Mouse (Mus musculus): ENCODE data around the gene Eps8l3.
"Not testable (repeated sequence)": the region's sequence is repeated elsewhere in the genome, so short reads cannot be mapped to it uniquely, and the experiment has no call there.

Gene Eps8l3

DNA sequence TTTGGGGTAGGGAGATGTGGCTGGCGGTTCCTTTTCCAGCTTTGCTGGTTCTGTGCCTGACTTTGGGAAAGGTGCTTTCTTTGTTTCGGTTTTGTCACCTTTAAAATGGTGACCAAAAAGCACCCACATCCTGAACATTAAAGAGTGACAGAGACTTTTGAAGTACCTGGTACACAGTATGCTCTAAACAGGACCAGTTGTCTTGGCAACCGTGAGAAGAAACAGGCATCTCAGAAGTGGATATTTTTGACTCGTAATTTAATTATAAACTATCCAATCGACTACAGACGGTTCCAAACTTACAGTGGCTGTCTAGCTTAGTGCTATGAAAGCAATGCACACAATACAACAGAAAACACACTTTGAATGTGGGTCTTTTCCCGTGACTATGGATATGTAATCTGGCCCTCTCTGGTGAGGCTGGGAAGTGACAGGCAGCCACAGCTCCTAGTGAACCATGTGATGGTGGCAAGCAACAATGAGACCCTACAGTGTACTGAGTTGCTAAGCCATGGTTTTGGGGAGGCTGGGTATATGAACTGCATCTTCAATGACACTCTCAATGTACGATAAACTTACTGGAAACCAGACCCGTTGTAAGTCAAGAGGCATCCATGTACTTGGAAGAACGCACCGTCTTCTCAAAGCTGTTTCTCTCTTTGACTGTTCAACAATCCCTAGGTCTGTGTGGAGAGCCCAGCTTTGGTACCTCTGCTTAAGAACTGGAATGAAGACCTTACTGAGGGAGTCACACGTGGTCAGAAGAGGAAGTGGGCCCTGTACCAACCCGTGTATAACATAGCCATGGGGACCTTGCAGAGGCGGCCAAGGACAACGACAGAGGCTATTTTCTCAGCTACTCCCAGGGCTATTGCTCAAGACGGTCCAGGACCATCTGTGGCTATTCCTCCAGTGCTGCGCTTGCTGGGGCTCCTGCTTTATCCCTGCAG, 23.5 kb upstream of the Eps8l3 start:
- peak; percentile 64 for DNase-seq (ENCODE audit: low read depth)

DNA sequence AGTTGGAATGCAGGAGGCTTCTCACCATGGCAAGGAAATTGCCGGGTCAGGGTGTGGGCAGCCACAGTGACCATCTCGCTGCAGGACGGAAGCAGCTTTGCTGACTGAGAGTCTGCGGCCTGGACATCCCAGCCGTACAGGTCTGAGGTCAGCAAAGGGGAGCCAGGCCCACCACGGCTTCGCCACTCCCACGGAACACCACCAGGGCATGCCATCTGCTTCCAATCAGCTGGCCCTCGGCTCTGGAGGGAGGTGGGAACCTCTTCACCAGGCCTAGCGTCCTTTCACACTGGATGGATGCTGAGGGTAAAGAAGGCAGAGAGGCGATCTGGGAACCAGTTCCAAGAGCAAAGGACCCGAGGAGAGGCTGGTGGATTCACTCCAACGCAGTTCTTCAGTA, 21.7 kb upstream of the Eps8l3 start:
- no peak for DNase-seq (ENCODE audit: low read depth)

DNA sequence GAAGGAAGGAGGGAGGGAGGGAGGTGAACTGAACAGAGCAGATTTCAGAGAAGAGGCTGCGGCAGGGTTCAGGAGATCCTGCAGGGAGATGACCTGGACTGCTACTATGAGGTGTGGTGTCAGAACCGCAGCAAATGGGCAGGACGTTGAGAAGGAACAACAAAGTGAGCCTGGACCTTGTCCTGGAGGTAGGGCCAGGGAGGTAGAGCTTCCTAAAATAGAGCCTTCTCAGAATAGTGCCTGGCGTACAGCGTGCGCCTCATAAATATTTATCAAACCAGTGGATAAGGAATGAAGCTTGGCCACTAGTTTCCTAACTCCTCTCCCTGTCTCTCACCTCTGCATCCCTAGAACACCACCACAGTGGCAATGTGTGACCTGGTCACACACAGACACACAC, 19.4 kb upstream of the Eps8l3 start:
- DNase-seq (ENCODE audit: low read depth), result no peak

DNA sequence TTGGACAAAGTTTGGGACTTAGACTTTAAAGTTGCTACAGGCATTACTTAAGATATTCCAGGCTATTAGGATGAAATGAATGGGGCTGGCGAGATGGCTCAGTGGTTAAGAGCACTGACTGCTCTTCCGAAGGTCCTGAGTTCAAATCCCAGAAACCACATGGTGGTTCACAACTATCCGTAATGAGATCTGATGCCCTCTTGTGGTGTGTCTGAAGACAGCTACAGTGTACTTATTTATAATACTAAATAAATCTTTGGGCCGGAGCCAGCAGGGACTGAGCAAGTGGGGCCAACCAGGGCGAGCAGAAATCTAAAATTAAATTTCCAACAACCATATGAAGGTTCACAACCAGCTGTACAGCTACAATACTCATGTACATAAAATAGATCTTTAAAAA, 15.5 kb upstream of the Eps8l3 start:
- DNase-seq (ENCODE audit: low read depth), result not testable (repeated sequence)

DNA sequence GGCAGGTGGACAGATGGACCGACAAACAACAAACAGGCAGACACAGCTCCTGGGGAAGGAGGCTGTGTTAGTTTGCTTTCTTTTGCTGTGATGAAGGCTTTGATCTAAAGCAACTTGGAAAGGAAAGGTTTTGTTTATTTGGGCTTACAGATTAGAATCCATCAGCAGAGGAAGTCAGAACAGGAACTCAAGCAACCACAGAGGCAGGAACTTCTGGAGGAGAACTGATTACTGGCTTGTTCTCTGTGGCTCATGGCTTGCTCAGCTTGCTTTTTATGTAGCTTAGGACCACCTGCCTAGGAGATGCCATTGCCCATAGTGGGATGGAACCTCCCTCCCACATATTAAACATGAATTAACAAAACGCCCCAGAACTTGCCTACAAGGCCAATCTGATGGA, 14.6 kb upstream of the Eps8l3 start:
- DNase-seq (ENCODE audit: low read depth), result no peak

DNA sequence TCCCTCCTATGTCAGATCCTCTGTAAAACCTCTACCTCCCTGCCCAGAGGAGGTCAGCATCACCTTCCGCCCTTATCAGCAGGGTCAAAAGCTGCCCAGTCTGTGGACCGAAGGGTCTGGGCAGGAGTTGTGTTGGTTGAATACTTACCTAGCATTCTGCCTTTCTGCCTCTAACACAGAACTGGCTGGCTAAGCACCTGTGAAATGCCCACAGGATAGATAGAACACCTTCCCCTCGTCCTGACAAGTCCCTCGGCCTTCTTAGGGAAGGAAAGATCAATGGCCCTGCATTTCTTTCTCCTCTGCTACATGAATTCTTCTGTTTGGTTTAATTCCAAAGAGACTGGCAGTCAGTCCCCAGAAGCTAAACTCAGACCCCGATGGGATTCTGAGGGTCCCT, 13.6 kb upstream of the Eps8l3 start:
- DNase-seq (ENCODE audit: low read depth), result no peak

DNA sequence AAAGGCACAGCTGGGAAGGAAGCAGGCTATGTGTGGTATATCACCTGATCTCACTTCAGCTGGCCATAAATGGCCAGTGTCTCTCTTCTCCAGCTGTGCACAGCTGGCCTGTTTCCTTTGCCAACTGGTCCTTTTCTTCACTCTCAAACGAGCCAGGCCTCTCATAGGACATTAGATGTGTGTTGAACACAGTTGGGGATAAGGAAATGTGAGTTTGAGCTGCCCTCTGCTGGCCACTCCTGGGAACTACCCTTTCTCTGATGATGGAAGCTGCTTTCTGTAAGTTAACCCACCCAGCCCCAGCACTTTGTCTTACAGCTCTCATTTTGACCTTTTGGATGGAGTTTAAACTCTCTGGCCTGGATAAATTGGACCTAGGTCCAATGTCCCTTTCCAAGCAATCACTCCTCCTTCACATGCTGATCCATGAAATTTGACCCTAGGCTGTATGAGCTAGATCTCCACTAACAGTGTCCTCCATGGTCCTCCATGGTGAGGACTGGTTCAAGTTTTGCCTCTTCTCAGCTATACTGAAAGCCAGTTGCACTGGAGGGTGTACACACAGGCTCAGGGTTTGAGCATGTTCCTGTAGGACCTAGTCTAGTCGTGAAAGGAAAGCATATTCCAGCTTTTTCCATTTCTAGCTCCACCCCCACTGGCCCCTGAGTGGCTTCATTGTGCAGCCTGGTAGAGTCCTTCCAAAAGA, 13.0 kb upstream of the Eps8l3 start:
- peak; percentile 87 for DNase-seq (ENCODE audit: low read depth)

DNA sequence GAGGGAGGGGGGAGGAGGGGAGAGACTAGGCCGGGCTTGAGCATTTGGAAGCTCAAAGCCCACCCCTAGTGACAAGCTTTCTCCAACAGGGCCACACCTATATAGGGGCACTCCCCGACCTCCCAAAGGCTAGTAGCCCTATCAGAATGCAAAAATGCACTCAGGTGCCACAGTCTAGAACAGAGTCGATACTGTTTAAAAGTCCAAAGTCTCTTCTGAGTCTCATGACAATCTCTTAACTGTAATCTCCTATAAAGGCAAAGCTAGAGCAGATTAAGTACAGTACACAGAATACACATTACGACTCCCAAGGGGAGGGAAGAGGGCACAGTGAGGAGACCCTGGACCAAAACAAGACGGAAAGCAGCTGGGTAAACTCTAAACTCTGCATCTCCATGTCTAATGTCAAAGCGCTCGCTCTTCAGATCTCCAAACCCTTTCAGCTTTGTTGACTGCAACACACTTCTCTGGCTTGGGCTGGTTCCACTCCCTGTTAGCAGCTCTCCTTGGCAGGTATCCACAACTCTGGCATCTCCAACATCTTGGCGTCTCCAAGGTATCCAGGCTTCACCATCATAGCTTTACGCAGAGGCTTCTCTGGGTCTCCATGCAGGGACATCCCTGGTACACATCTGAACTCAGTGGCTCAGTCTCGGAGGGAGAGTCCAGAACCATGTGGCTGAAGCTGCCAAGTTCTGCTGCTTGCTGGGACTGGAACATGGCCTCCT, 11.5 kb upstream of the Eps8l3 start:
- no peak for DNase-seq (ENCODE audit: low read depth)

DNA sequence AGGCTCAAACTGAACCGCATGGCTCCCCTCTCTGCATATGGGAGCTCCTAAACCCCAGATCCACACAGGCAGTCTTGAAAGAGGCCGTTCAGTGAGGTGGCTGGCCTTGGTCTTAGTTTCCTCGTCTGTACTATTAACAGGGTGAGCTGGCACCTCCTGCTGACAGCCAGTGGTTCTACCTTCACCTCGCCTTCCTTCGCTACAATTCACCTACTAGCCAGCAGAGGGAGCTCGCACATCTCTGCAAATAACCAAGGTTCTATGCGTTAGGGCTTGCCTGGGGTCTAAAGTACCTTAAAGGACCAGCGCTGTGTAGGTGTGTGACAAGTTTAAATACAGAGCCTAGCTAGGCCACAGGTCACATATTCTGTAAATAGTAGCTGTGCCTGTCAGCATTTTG, 9.9 kb upstream of the Eps8l3 start:
- peak; percentile 89 for DNase-seq (ENCODE audit: low read depth)

DNA sequence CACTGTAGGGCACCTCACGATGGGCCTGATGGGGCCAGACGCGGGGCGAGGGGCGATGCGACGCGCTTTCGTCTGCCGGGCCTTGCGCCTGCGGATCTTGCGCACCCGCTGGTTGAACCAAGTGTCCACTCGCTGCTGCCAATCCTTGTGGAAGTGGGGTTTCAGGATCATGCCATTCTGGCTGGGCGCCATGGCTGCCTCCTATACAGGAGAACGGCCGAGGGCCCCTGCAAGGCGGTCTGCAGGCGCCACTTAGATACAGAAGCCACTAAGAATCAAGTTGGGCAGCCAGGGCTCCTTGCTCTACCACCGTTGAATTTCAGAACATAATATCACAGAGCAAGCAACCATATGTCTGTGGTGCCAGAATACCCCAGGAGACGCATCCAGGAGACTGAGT, 8.6 kb upstream of the Eps8l3 start:
- DNase-seq (ENCODE audit: low read depth), result no peak

DNA sequence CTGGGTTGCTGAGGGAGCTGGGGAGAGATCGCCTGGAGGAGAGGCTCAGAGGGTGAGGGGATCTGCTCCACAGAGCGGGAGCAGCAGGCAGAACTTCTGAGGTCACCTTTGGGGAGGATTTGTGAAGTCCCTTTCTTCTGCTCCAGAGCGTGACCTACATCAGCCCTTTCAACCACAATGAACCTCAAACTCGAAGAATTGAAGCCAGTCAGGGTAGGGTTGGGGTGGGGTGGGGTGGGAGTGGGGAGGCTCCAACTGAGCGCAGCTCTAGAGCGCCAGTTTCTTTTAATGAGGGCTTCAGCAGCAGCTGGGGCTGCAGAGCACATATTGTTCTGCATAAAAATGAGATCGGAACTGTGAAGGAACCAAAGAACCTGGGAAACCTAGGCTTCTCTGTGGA, 7.9 kb upstream of the Eps8l3 start:
- DNase-seq (ENCODE audit: low read depth), result no peak

DNA sequence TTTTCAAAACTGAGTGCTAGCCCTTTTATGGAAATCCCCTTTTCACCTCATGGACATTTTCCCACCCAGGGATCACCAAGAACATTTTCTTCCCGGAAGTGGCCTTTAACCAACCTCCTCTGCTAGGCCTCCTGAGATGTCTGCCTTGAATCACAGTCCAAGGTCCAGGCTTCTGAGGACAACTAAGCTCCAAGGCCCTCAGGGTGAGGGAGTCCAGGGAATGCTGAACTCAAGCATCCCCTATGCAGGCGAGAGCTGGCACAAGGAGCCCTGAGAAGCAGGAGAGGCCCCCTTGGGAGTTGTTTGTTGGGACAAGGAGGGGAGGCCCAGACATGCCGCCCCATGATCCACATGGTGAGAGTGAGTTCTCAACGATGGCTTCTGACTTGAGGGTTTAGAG, 7.1 kb upstream of the Eps8l3 start:
- DNase-seq (ENCODE audit: low read depth), result no peak

DNA sequence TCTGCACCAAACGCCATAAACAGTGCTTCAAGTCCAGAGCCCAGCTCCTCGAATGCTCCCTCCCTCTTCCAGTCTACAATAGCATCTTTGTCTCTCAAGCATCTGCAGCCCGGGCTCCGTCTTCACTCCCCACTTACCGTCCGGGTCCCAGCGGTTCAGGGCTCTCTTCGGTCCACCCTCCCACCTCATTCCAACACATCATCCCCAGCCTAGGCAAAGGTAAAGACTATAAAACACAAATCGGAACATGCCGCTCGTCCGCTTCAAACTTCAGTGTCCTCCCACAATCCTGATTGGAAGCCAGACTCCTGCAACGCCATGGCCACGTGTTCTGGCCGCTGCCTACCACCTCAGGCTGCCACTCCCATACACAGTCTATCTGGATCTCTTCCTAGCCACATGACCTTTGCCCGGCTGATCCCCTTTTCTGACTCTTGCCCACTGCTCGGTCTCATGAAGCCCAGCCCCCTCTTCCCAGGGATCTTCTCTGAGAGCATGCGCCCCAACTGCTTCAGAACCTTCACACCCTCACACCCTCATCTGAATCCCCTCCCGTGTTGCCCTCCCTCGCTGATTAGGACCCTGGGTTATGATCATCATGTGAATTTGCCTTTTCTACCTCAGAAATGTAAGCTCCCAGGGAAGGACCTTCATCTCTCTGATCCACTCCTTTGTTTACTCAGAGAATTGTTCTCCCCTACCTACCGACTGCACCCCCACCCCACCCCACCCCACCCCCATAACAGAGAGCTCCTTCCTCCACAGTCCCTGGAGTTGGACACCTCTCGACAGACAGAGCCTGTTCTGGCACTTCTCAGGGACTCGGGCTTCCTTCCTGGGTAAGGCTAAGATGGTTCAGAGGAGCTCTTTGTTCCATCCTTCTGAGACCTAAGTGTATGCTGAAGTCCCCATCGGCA, 3.4 kb upstream of the Eps8l3 start:
- DNase-seq (ENCODE audit: low read depth), result no peak

DNA sequence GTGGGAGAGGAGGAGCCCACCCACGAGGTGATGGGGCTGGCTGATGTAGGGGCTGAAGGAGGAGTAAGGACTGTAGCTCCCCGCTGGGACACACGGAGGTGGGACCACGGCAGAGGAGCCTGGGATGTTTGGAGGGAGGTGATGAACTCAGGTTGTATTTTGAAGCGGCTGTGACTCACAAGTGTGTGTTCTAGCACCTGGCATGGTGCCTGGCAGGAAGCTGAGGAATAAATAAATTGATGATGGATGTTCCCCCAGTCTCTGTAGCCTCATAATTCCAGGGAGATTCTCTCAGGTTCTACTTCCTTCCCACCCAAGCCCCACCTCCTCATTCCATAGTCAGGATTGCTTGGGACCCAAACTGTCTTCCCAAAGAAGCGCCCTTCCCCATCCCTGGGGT, 1.8 kb upstream of the Eps8l3 start:
- no peak for DNase-seq (ENCODE audit: low read depth)

DNA sequence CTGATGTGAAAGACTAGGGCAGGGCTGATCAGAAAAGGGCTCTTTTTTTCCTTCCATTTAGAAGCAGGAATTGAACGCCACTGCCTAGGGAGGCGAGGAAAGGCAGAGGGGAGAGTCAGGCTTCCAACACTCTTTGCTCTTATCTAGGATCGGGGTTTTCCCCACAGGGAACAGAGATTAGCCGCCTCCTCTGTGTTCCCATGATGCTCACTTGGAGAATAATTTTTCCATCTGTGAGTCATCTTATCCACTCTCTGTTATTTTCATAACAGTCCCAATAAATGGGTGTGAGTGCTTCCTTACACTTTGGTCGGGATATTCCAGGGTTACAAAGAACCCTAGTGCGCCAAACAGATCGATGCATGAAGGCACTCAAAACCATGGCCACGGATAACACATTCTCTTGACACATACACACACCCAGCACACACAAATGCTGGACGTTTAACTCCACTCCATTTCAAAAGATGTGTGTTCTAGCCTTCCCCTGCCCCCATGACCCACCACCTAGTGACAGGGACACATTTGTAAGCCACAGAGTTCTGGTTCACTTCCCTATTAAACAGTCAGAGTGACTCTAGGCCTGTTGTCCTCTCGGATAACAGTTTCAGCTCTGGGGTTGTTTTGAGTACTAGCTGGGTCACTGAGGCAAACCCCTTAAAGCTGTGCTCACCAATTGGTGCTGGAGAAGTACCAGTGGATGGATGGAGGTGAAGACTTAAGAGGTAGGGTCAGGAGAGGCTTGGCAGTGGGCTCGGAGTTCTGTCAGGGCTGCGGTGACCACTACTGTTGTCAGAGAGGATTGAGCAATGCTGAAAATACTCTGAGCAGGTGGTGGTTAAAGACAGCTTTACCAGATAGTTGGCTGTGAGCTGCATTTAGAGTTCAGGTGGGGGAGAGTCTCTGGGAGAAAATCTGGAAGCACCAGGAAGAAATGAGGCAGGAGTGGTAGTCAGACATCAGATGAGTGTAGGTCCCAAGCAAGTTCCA, 1.0 kb downstream of the Eps8l3 start:
- no peak for DNase-seq (ENCODE audit: low read depth)

DNA sequence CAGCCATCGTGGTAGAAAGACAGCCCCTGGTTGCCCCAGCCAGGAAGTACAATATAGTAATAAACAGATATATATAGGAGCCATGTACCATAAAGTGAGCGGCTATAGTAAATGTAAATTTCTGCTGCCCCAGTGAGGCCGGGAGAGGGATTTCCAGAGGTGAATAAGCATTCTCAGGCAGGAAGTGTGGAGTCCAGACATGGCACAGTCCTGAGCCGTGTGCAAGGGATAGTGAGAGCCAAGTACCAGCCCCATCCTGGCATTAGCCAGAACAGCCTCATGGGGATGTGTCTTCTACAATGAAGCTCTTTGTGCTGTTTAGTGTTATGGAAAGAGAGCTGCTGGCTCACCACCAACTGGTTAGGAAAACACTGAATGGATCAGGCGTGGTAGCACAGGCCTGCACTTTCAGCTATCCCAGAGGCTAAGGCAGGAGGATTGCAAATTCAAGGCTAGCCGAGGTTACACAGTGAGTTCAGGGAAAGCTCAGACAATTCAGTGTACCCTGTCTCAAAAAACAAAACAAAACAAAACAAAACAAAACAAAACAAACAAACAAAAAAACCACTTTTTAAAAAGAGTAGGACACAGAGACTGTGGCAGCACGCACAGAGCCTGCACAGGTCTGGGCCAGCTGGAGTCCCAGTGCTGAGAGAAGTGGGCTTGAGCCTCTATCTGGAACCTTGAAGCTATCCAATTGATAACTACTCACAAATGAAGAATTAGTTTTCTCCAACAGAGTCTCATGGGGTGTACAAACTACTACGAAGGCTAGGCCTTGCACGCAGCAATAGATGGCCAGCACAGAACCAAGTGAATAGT, 10.9 kb downstream of the Eps8l3 start:
- no peak for DNase-seq (ENCODE audit: low read depth)

DNA sequence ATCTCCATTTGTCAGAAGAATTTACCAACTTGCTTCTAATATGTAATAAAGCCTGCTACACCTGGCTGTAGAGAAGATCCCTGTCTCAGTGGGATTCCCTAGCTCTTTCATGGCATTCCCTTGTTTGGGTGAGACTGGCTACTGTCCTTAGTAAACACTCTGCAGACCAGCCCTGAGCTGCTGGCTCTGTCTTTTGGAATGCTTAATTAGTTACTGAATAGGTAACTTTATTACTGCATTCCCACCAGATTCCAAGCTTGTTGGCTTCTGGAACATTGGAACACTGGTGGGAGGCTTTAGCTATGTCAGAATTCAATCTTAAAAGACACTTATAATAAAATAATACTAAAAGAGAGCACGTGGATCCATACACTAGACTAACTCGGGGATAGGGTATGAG, 12.2 kb downstream of the Eps8l3 start:
- DNase-seq (ENCODE audit: low read depth), result not testable (repeated sequence)

DNA sequence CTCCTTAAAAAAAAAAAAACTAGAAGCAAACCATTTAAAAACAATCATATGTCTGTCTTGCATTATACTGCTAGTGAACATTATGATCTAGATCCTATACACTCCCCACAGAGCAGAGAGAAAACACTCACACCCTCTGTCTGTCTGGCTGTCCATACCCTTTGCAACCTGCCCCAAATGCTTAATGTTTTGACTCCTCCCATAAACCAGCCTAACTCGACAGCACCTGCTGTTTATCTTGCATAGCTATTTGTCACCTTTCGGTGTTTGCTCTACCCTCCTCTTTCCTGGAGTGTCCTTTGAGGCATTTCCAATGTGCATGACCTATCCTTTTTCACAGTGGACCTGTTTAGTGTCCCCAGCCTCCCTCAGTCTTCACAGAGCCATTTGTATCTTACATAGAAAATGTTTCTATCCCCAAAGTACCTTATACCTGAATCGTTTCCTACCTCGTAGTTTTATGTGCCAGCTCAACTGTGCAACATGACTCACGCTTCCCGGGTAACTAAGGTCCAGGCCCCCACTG, 18.2 kb downstream of the Eps8l3 start:
- DNase-seq (ENCODE audit: low read depth), result no peak
